Mouse (Mus musculus) fibroblast of lung, adult 2 months (primary cell): Measurements from ENCODE around the gene Nos1.

ENCODE experiments used
- DNase-seq: peaks from one replicate; pipeline ENCODE4 v3.0.0-alpha.2; 2011; ENCODE audit warnings: low read depth

Nos1 gene

DNA sequence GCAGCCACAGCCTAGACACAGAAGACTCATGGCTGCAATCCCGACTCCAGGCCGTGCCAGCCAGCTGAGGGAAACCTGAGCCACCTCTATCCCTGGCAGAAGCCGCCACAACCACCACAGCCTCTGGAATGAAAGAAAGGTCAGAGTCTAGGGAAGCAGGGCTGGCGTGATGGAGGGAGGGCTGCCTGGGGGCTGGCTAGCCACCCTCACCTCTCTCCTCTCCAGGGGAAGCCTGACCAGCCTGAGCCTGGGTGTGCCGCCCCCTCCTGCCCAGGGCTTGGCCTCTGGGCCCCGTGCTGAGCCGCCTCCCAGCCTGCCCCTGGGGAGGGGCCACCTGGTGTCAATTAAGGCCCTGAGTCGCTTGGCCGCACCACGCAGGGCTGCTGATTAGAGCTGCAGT lies at the start of gene Nos1:
Gene Nos1 (plus strand): TSS at position 352 of the 400 bp plus-strand sequence.
- DNase-seq: peak; percentile 2

- no peak for DNase-seq
Observed at GRCm38 (mm10) chr5:117731311-117731710, 49.5 kb upstream of the Nos1 start.

DNA sequence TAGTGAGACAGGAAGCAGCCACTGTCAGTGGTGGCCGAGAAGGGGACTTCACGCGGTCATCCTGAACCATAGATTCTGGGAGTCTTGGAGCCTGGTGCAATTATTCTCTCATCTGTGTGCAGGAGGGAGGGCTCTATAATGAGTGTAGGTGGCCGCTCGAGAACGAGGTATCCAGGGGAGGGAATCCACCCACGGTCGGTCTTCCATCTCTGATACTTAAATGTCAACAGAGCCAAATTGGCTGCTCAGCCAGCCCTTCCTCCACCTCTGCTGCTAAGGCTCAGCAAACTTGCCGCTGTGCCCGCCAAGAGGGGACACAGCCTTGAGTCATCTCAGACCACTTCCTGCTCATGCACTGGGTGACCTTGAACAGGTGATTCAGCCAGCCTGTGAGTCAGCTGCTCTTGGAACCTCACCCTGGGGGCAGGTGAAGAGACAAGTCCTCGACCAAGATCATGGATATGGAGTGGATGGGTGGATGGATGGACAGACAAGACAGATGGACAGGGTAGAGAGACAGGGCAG lies 36.1 kb upstream of the Nos1 start:
- DNase-seq: no peak

- no peak for DNase-seq
Observed at GRCm38 (mm10) chr5:117749353-117749752, 31.5 kb upstream of the Nos1 start.

DNA sequence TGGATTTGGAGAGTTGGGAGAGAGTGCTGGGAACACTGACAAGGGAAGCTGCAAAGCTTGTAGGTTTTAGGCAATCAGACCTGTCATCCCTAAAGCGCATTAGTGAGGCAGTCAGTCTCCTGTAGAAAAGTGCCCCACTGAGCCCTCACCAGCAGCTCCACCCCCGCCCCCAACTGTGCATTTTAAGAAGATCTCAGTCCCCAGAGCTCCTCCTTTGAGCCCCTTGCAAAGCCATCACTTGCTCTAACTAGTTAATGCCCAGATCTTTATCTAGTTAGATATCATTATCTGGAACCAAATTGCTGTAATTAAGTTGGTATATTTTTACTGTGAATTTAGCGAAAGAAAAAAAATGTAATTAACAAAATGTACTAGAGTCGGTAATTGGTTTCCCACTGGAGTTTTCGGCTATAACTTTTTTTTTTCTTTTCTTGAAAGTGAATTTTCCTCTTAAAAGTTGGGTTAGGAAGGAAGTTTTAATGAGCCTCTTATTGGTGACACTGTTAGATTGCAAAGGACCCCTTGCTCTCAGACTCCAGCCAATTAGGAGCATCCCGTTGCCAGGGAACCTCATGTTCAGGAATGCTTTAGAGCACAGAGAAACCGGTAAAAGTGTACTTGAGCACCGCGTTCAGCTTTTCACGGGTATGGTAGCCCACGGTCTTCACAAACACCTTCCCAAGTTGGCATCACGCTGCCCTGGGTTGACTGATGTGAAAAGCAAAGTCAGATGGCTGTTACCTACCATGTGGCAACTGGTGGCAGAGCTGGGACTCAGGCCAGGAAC lies 22.9 kb upstream of the Nos1 start:
- no peak for DNase-seq

- no peak for DNase-seq
Observed at GRCm38 (mm10) chr5:117761181-117761832, 19.5 kb upstream of the Nos1 start.

- no peak for DNase-seq
Observed at GRCm38 (mm10) chr5:117764496-117764895, 16.3 kb upstream of the Nos1 start.

GRCm38 (mm10) chr5:117779175-117779574 lies 1.7 kb upstream of the Nos1 start:
- DNase-seq: no peak

- DNase-seq: no peak
Observed at GRCm38 (mm10) chr5:117781178-117781577, 346 bp downstream of the Nos1 start.

- no peak for DNase-seq
Observed at GRCm38 (mm10) chr5:117790071-117790470, 9.2 kb downstream of the Nos1 start.

- DNase-seq: no peak
Observed at GRCm38 (mm10) chr5:117791875-117792274, 11.0 kb downstream of the Nos1 start.

GRCm38 (mm10) chr5:117800849-117801248 lies 20.0 kb downstream of the Nos1 start:
- DNase-seq: no peak

GRCm38 (mm10) chr5:117802071-117802521 lies 21.3 kb downstream of the Nos1 start:
- no peak for DNase-seq

DNA sequence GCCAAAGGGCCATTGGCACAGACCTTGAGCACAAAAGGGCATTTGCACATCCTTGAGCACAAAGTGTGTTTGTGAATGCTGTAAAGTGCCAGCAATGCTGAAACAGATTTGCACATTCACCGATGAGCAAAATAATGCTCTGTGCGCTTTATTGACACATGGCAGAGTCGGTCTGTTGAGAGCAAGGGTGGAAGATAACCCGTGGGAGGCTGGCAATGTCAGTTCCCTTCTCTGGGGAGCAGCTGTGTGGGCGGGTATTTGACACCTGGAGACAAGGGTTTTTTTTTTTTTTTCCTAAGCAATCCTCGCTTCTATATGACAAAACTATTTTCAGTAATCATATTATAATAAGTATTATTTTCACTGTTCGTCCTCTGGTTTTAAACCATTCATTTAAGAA lies 22.7 kb downstream of the Nos1 start:
- no peak for DNase-seq

GRCm38 (mm10) chr5:117810930-117811329 lies 30.1 kb downstream of the Nos1 start:
- no peak for DNase-seq

DNA sequence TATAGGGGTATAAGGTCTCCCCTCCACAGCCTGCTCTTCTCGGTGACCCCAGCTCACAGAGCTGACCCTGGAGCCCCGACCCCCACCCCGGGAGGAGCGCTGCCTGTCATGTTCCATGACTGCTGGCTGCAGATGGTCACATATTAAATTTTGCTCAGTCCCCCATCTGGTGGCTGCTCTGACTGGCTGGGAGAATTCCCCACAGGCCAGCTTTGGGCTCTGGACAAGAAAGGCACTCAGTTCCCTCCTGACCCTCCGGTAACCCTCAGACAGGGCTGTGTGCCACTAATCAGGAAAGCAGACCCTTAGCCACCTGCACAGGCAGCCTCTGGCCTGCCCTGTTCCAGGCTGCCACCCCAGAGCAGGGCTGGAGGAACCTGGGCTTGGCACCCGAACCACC lies 38.0 kb downstream of the Nos1 start:
- DNase-seq: no peak

DNA sequence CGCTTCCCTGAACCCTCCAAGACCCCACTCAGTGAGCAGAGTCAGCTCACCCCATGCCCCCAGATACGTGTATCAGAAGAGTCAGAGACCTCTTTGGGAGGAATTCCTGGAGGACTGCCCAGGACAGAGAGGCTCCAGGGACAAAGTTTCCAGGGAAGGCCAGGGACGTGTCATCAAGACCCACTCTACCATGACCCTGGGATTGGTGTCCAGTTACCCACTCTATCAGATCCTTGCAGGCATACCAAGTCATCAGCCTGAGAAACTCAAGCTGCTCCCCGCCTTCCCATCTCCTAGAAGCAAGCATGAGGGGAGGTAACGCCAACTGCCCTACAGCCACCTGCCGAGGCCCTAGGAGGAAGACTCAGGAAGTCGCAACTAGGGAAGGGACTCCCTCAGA lies 39.6 kb downstream of the Nos1 start:
- no peak for DNase-seq

GRCm38 (mm10) chr5:117823811-117824210 lies 43.0 kb downstream of the Nos1 start:
- no peak for DNase-seq

DNA sequence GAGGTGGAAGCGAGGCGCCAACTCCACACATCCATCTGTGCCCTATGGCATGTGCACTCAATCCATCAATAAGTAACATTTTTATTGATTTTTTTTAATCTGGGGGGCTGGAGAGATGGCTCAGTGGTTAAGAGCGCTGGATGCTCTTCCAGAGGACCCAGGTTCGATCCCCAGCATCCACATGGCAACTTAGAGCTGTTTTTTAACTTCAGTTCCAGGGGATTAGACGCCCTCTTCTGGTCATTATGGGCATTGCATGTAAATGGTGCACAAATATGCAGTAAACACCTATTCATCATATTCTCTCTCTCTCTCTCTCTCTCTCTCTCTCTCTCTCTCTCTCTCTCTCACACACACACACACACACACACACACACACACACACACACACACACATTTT lies 43.7 kb downstream of the Nos1 start:
- DNase-seq: no peak

- no peak for DNase-seq
Observed at GRCm38 (mm10) chr5:117825336-117825735, 44.5 kb downstream of the Nos1 start.

- DNase-seq: no peak
Observed at GRCm38 (mm10) chr5:117827366-117827765, 46.5 kb downstream of the Nos1 start.

DNA sequence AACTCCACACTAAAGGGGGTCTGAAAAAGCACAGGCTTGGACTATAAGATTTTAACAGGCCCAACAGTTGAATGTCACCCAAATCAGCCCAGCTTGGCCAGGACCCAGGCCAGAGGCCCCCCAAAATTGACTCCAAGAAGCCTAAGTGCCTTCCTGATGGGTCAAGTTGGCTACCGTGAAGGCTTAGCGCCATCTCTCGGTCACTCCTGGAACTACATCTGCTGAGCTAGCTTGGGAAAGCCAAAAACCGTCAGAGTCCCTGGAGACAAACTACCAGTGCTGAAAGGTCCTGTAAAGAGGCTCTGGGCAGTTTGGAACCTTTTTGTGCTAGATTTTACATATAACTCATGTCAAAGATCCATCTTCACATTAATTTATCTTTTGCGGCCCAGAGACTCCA lies 56.1 kb downstream of the Nos1 start:
- DNase-seq: no peak

DNA sequence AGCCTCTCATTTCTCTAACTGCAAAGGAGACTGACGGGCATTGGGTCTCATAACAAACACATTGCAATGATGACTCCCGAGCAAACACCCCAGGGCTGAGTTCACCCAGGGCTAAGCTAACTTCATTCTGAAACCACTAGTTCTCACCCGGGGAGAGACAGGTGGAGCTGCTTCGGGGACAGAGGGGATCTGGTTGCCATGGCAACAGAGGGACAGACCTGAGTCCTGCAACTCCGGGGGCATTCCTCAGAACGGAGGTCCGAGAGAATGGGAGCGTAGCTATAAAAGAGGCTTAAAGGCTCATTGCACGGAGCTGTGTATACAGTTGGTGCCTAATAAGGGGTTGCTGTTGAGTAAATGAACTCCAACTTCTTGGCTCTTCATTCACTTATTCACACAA lies 56.9 kb downstream of the Nos1 start:
- no peak for DNase-seq
